Mouse (Mus musculus): ENCODE data around the gene Ttc30a2. TPM values are rescaled to one million over a fixed set of nuclear protein-coding genes. Genes with fewer than 3 reads are reported as not detected.

The Ttc30a2 gene
- total and polyA plus RNA-seq, 3 experiments, result 0.76 to 2.3 (median 2.3) TPM

- Histone ChIP-seq H3K36me3 (ENCODE audit: control insufficient read depth, insufficient read depth, low read length) (peaks cover 2% of the 10 kb centered on the region; the same call in 1 of the 2 replicates), H3K9ac (ENCODE audit: low read depth, low read length) (no peak overlapping the region), H3K4me1 (ENCODE audit: control insufficient read depth, insufficient read depth, low read length) (no peaks in the 10 kb centered on the region), H3K4me3 (no peak overlapping the region), H3K79me2 (replicated peaks; ENCODE audit: control insufficient read depth, insufficient read depth, low read length) (no peaks in the 10 kb centered on the region), H3K27me3 (ENCODE audit: control insufficient read depth, insufficient read depth, low read length) (no peaks in the 10 kb centered on the region), H3K27ac (no peak overlapping the region)
- intact Hi-C loops (cut with DNase I), result no loop called here
- TF ChIP-seq POLR2A (IDR thresholded peaks at IDR 0.05; ENCODE audit: insufficient read depth, low read depth, low read length), result no peak
- no peak for TF ChIP-seq EP300 (IDR thresholded peaks at IDR 0.05; ENCODE audit: insufficient read depth, low read depth, low read length)
- TF ChIP-seq CTCF (IDR thresholded peaks at IDR 0.05), result no peak
- 62% methylated on average over 9 of the region's 9 CpGs for WGBS
- no peak for DNase-seq
These were observed 3.8 kb downstream of the Ttc30a2 start for GRCm38 (mm10) chr2:75974131-75974530.

GRCm38 (mm10) chr2:75964972-75965371 lies 13.0 kb downstream of the Ttc30a2 start:
- no peaks in the 10 kb centered on the region for H3K36me3 ChIP-seq (ENCODE audit: control insufficient read depth, insufficient read depth, low read length)
- no peaks in the 10 kb centered on the region for H3K79me2 ChIP-seq (replicated peaks; ENCODE audit: control insufficient read depth, insufficient read depth, low read length)
- H3K27ac ChIP-seq, result peak overlapping the region; percentile 10; the same call in 1 of the 2 replicates
- no peaks in the 10 kb centered on the region for H3K27me3 ChIP-seq (ENCODE audit: control insufficient read depth, insufficient read depth, low read length)
- H3K9ac ChIP-seq (ENCODE audit: low read depth, low read length), result no peak overlapping the region
- intact Hi-C loops (cut with DNase I), result loop anchor here (1.0 to 5.0 kb wide), 4 partner anchors 38 to 358 kb away; no protein-coding TSS in a partner anchor
- DNase-seq, result peak; percentile 49 to 60
- peaks cover 8% of the 10 kb centered on the region for H3K4me1 ChIP-seq (ENCODE audit: control insufficient read depth, insufficient read depth, low read length)
- TF ChIP-seq EP300 (IDR thresholded peaks at IDR 0.05; ENCODE audit: insufficient read depth, low read depth, low read length), result no peak
- TF ChIP-seq POLR2A (IDR thresholded peaks at IDR 0.05; ENCODE audit: insufficient read depth, low read depth, low read length), result no peak
- TF ChIP-seq CTCF (IDR thresholded peaks at IDR 0.05), result peak; percentile 78
- 9% methylated on average over 5 of the region's 5 CpGs for WGBS
- peak overlapping the region; percentile 48 for H3K4me3 ChIP-seq

GRCm38 (mm10) chr2:75964512-75964911 lies 13.5 kb downstream of the Ttc30a2 start:
- intact Hi-C loops (cut with DNase I), result loop anchor here (1.0 to 5.0 kb wide), 3 partner anchors 37 to 178 kb away; no protein-coding TSS in a partner anchor

GRCm38 (mm10) chr2:75964051-75964450 lies 13.9 kb downstream of the Ttc30a2 start:
- no peak overlapping the region for H3K9ac ChIP-seq (ENCODE audit: low read depth, low read length)
- 53% methylated on average over 5 of the region's 5 CpGs for WGBS

More at GRCm38 (mm10) chr2:75964512-75964911, 13.5 kb downstream of the Ttc30a2 start:
- Histone ChIP-seq H3K27ac (peak overlapping the region; percentile 10; the same call in 1 of the 2 replicates), H3K4me3 (peak overlapping the region; percentile 48), H3K79me2 (replicated peaks; ENCODE audit: control insufficient read depth, insufficient read depth, low read length) (no peaks in the 10 kb centered on the region), H3K36me3 (ENCODE audit: control insufficient read depth, insufficient read depth, low read length) (no peaks in the 10 kb centered on the region), H3K9ac (ENCODE audit: low read depth, low read length) (peak overlapping the region; percentile 57; the same call in 1 of the 2 replicates), H3K4me1 (ENCODE audit: control insufficient read depth, insufficient read depth, low read length) (peaks cover 9% of the 10 kb centered on the region), H3K27me3 (ENCODE audit: control insufficient read depth, insufficient read depth, low read length) (no peaks in the 10 kb centered on the region)
- DNase-seq, result peak; percentile 72 to 79
- WGBS, result 3% methylated on average over 14 of the region's 14 CpGs
- TF ChIP-seq CTCF (IDR thresholded peaks at IDR 0.05) (peak; percentile 73), EP300 (IDR thresholded peaks at IDR 0.05; ENCODE audit: insufficient read depth, low read depth, low read length) (peak; percentile 64; the same call in 1 of the 2 replicates), POLR2A (IDR thresholded peaks at IDR 0.05; ENCODE audit: insufficient read depth, low read depth, low read length) (no peak)

GRCm38 (mm10) chr2:75963211-75963840 lies 14.6 kb downstream of the Ttc30a2 start:
- Histone ChIP-seq H3K27ac (no peak overlapping the region), H3K36me3 (ENCODE audit: control insufficient read depth, insufficient read depth, low read length) (no peaks in the 10 kb centered on the region), H3K4me1 (ENCODE audit: control insufficient read depth, insufficient read depth, low read length) (peaks cover 9% of the 10 kb centered on the region), H3K79me2 (replicated peaks; ENCODE audit: control insufficient read depth, insufficient read depth, low read length) (no peaks in the 10 kb centered on the region), H3K4me3 (no peak overlapping the region), H3K9ac (ENCODE audit: low read depth, low read length) (no peak overlapping the region), H3K27me3 (ENCODE audit: control insufficient read depth, insufficient read depth, low read length) (no peaks in the 10 kb centered on the region)
- intact Hi-C loops (cut with DNase I), result loop anchor here (5.0 kb wide), 1 partner anchor 36 kb away; no protein-coding TSS in a partner anchor
- WGBS, result 82% methylated on average over 10 of the region's 10 CpGs
- no peak for TF ChIP-seq POLR2A (IDR thresholded peaks at IDR 0.05; ENCODE audit: insufficient read depth, low read depth, low read length)
- TF ChIP-seq CTCF (IDR thresholded peaks at IDR 0.05), result no peak
- no peak for TF ChIP-seq EP300 (IDR thresholded peaks at IDR 0.05; ENCODE audit: insufficient read depth, low read depth, low read length)
- no peak for DNase-seq

More at GRCm38 (mm10) chr2:75964051-75964450, 13.9 kb downstream of the Ttc30a2 start:
- H3K4me3 ChIP-seq, result peak overlapping the region; percentile 48
- intact Hi-C loops (cut with DNase I), result loop anchor here (1.0 to 5.0 kb wide), 3 partner anchors 37 to 177 kb away; no protein-coding TSS in a partner anchor
- H3K36me3 ChIP-seq (ENCODE audit: control insufficient read depth, insufficient read depth, low read length), result no peaks in the 10 kb centered on the region
- H3K27me3 ChIP-seq (ENCODE audit: control insufficient read depth, insufficient read depth, low read length), result no peaks in the 10 kb centered on the region
- H3K79me2 ChIP-seq (replicated peaks; ENCODE audit: control insufficient read depth, insufficient read depth, low read length), result no peaks in the 10 kb centered on the region
- H3K27ac ChIP-seq, result peak overlapping the region; percentile 10; the same call in 1 of the 2 replicates
- no peak for DNase-seq
- H3K4me1 ChIP-seq (ENCODE audit: control insufficient read depth, insufficient read depth, low read length), result peaks cover 9% of the 10 kb centered on the region
- TF ChIP-seq POLR2A (IDR thresholded peaks at IDR 0.05; ENCODE audit: insufficient read depth, low read depth, low read length) (no peak), CTCF (IDR thresholded peaks at IDR 0.05) (no peak), EP300 (IDR thresholded peaks at IDR 0.05; ENCODE audit: insufficient read depth, low read depth, low read length) (no peak)
